Mouse (Mus musculus) erythroblast, embryonic 14.5 days (primary cell): ENCODE measurements at regions not wholly inside any gene's neighbourhood (a gene's known extent, or its start where the extent isn't known, plus 50 kb on each side); places are given as distances from the start of the nearest gene placed in this dataset.

Experiments used
- GATA1 ChIP-seq: IDR thresholded peaks from 2 replicates; pipeline ENCODE4 v1.6.1; 2012; ENCODE audit warnings: low read length, inconsistent platforms, mixed read lengths
- TAL1 ChIP-seq: IDR thresholded peaks from 3 replicates; pipeline ENCODE4 v1.6.1; 2012; ENCODE audit warnings: low read length, inconsistent platforms, mixed read lengths

DNA sequence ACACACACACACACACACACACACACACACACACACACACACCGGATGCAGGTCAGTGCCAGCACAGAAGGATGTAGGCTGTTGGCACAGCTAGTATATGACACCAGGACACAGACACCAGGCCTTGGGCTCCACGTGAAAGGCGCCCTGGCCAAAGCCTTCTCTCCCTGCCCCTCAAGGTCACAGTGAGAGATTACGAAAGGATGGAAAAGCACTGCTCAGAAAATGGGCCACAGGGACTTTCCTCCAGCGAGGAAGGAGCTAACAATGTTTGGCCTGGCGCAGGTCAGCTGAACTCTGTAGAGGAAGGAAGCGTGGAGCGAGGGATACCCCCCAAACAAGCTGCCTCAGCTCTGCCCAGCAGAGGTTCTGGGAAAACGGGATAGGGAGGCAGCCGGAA, 161.0 kb downstream of the Ly86 start:
- TF ChIP-seq TAL1 = no peak
- no peak for TF ChIP-seq GATA1
